Mouse (Mus musculus) heart, embryonic 12.5 days (tissue): Measurements from ENCODE around the gene Asb9. TPM values are rescaled to one million over a fixed set of nuclear protein-coding genes. Genes with fewer than 3 reads are reported as not detected.

Experiments
- polyA plus RNA-seq: library from polyadenylated mRNA; unstranded; fragments of >200 nt; fragmentation: Nextera tagmentation; extraction: Ambion mirVana; gene quantifications from 2 replicates; pipeline ENCODE4 v1.2.1, GENCODE M21; 2016

Asb9 gene
- polyA plus RNA-seq, 1 experiment from 2014 or later: not detected

Other genes starting within 250 kb of the Asb9 start
- gene Bmx, start 248.1 kb upstream of the Asb9 start, polyA plus RNA-seq: 8.7 and 8.8 TPM in 2 replicates
- 9.2 and 9.9 TPM in 2 replicates for gene Pir, start 237.0 kb upstream of the Asb9 start, polyA plus RNA-seq
- gene Vegfd, start 132.9 kb upstream of the Asb9 start, polyA plus RNA-seq: 2.2 and 3.5 TPM in 2 replicates
- gene Piga, start 86.5 kb upstream of the Asb9 start, polyA plus RNA-seq: 11.9 TPM in 2 replicates
- gene Asb11, start 69.3 kb upstream of the Asb9 start, polyA plus RNA-seq: 7.1 and 7.7 TPM in 2 replicates